Mouse (Mus musculus): ENCODE data around the gene Slc16a12. TPM values are rescaled to one million over a fixed set of nuclear protein-coding genes. Genes with fewer than 3 reads are reported as not detected.
A peak's percentile ranks its signal among the peaks of the same experiment; 100 is the strongest.

Slc16a12 gene
- 0.75 and 0.79 TPM in 2 replicates for polyA plus RNA-seq (2016; fragmentation: Nextera tagmentation; extraction: Ambion mirVana)

- Histone ChIP-seq H3K9me3 (replicated peaks) (no peaks in the 10 kb centered on the region), H3K4me3 (peak within 1 kb of the TSS; percentile 68), H3K4me1 (peaks cover 18% of the 10 kb centered on the region), H3K27me3 (ENCODE audit: low read depth, poor library complexity, severe bottlenecking) (peaks cover 13% of the 10 kb centered on the region; the same call in 1 of the 2 replicates), H3K36me3 (no peaks in the 10 kb centered on the region), H3K27ac (peak within 1 kb of the TSS; percentile 75)
- under 1% methylated on average over 61 of the region's 61 CpGs for WGBS
- DNase-seq (ENCODE audit: low spot score) = peak; percentile 72
Observed at GRCm38 (mm10) chr19:34746688-34747504, at the start of gene Slc16a12. Slc16a12 (minus strand) TSS chr19:34747289.

GRCm38 (mm10) chr19:34796396-34796795, 49.3 kb upstream of the Slc16a12 start:
- Histone ChIP-seq H3K36me3 (no peaks in the 10 kb centered on the region), H3K9me3 (replicated peaks) (no peaks in the 10 kb centered on the region), H3K27ac (no peak overlapping the region), H3K27me3 (ENCODE audit: low read depth, poor library complexity, severe bottlenecking) (no peaks in the 10 kb centered on the region), H3K4me1 (no peaks in the 10 kb centered on the region), H3K4me3 (no peak overlapping the region)
- WGBS = 86% methylated on average over 4 of the region's 4 CpGs
- no peak for DNase-seq (ENCODE audit: low spot score)

- no peak for DNase-seq (ENCODE audit: low spot score)
- Histone ChIP-seq H3K9me3 (replicated peaks) (no peaks in the 10 kb centered on the region), H3K27me3 (ENCODE audit: low read depth, poor library complexity, severe bottlenecking) (no peaks in the 10 kb centered on the region), H3K4me3 (no peak overlapping the region), H3K27ac (no peak overlapping the region), H3K36me3 (no peaks in the 10 kb centered on the region), H3K4me1 (no peaks in the 10 kb centered on the region)
- WGBS = 95% methylated on average over 2 of the region's 2 CpGs
Observed at GRCm38 (mm10) chr19:34782491-34782890, 35.4 kb upstream of the Slc16a12 start.

DNA sequence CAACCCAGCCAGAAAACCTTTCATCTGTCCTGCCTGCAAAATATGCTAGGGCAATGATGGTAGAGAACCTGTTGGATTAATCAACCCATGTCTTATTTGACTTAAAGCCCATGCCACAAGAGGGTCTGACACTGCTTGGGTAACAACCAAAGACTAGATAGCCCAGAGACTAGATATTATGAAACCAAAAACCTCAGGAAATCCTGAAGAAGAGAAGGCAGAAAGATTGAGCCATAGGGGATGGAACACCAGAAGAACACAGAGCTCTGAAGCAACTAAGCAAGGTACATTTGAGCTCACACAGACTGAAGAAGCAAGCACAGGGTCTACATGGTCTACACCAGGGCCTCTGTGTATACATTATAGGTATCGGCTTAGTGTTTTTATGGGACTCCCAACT, 31.9 kb upstream of the Slc16a12 start:
- H3K9me3 ChIP-seq (replicated peaks) = no peaks in the 10 kb centered on the region
- no peaks in the 10 kb centered on the region for H3K36me3 ChIP-seq
- H3K4me1 ChIP-seq = no peaks in the 10 kb centered on the region
- no peak overlapping the region for H3K4me3 ChIP-seq
- no peak overlapping the region for H3K27ac ChIP-seq
- DNase-seq (ENCODE audit: low spot score) = no peak
- H3K27me3 ChIP-seq (ENCODE audit: low read depth, poor library complexity, severe bottlenecking) = no peaks in the 10 kb centered on the region
- 97% methylated on average over 1 of the region's 1 CpGs for WGBS

GRCm38 (mm10) chr19:34778098-34778497, 31.0 kb upstream of the Slc16a12 start:
- H3K27ac ChIP-seq = no peak overlapping the region
- no peaks in the 10 kb centered on the region for H3K4me1 ChIP-seq
- no peaks in the 10 kb centered on the region for H3K36me3 ChIP-seq
- no peak overlapping the region for H3K4me3 ChIP-seq
- H3K9me3 ChIP-seq (replicated peaks) = no peaks in the 10 kb centered on the region
- DNase-seq (ENCODE audit: low spot score) = no peak
- H3K27me3 ChIP-seq (ENCODE audit: low read depth, poor library complexity, severe bottlenecking) = no peaks in the 10 kb centered on the region

DNA sequence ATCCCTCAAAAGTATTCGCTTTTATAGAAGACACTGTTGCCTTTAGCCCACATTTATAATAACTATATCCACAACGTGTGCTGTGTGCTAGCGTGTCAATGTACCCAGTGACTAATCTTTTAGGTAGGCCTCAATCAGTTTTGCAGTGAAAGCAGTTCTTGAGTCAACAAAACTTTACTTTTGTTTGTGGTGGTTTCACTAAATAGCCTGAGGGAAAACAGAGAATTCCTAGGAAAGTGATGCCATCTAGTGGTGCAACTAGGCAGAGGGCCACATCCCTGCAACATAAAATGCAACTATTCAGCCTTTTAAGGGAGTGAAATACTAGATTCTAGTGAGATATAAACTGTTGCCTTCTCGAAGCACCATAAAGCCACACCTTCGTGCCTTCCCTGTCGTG, 25.7 kb upstream of the Slc16a12 start:
- no peaks in the 10 kb centered on the region for H3K36me3 ChIP-seq
- WGBS = 35% methylated on average over 6 of the region's 6 CpGs
- peak; percentile 54 for DNase-seq (ENCODE audit: low spot score)
- no peak overlapping the region for H3K27ac ChIP-seq
- H3K4me1 ChIP-seq = no peaks in the 10 kb centered on the region
- no peak overlapping the region for H3K4me3 ChIP-seq
- H3K27me3 ChIP-seq (ENCODE audit: low read depth, poor library complexity, severe bottlenecking) = no peaks in the 10 kb centered on the region
- no peaks in the 10 kb centered on the region for H3K9me3 ChIP-seq (replicated peaks)

DNA sequence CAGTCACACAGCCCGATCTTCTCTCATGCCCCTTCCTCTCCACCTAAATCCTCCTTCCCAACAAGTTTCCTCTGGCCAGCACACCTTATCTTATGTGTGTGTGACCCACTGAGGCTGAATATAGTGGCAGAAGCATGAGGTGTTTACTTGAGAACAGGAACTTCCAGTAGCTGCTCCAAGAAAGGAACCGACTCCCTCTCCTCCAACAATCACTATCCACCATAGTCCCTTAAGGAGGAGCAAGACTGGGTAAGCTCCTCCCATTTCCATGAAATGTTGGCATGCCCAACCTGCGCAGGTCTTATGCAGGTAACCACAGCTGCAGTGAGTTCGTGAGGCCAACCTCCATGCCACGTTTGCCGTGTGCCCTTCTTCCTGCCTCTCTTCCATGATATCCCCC, 23.7 kb upstream of the Slc16a12 start:
- no peak overlapping the region for H3K27ac ChIP-seq
- H3K4me3 ChIP-seq = no peak overlapping the region
- H3K27me3 ChIP-seq (ENCODE audit: low read depth, poor library complexity, severe bottlenecking) = no peaks in the 10 kb centered on the region
- WGBS = 87% methylated on average over 6 of the region's 6 CpGs
- DNase-seq (ENCODE audit: low spot score) = no peak
- H3K36me3 ChIP-seq = no peaks in the 10 kb centered on the region
- H3K9me3 ChIP-seq (replicated peaks) = no peaks in the 10 kb centered on the region
- no peaks in the 10 kb centered on the region for H3K4me1 ChIP-seq

- DNase-seq (ENCODE audit: low spot score) = no peak
Observed at GRCm38 (mm10) chr19:34758754-34759153, 11.7 kb upstream of the Slc16a12 start.

DNA sequence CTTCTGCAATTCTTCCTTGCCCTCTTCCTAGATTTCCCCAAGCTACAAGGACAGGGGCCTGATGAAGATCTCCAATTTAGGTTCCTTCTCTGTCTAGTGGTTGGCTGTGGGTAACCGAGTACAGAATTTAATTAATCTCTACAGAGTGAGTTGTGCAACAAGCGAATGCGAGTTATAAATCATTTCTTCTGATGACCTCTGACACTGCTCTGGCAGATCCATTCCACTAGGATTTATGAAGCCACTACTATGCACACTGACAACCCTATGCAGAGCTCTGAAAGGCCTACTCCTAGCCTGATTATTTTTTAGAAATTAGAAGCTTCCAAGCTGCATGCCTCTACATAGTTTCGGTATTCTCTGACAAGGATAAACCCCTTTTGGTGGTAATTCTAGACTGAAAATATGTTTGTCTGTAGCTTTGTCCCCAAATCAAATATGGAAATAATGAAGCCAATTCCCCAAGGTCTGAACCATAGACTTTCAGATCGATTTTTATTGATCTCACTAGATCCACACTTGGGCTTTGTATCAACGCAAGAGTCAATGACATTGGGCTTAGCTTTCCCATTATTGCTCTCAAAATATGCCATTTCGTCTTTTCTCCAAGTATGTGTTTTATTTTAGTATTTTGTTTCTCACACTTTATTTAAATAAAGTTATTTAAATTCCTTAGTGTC, 9.6 kb upstream of the Slc16a12 start:
- DNase-seq (ENCODE audit: low spot score) = no peak
- WGBS = 86% methylated on average over 7 of the region's 7 CpGs
- Histone ChIP-seq H3K9me3 (replicated peaks) (no peaks in the 10 kb centered on the region), H3K27me3 (ENCODE audit: low read depth, poor library complexity, severe bottlenecking) (no peaks in the 10 kb centered on the region), H3K4me3 (no peak overlapping the region), H3K27ac (no peak overlapping the region), H3K36me3 (no peaks in the 10 kb centered on the region), H3K4me1 (no peaks in the 10 kb centered on the region)

More at GRCm38 (mm10) chr19:34758754-34759153, 11.7 kb upstream of the Slc16a12 start:
- Histone ChIP-seq H3K4me1 (no peaks in the 10 kb centered on the region), H3K36me3 (no peaks in the 10 kb centered on the region), H3K4me3 (no peak overlapping the region), H3K27ac (no peak overlapping the region), H3K27me3 (ENCODE audit: low read depth, poor library complexity, severe bottlenecking) (no peaks in the 10 kb centered on the region), H3K9me3 (replicated peaks) (no peaks in the 10 kb centered on the region)
- WGBS = 90% methylated on average over 1 of the region's 1 CpGs

- 100% methylated on average over 1 of the region's 1 CpGs for WGBS
- no peak for DNase-seq (ENCODE audit: low spot score)
- Histone ChIP-seq H3K27ac (no peak overlapping the region), H3K27me3 (ENCODE audit: low read depth, poor library complexity, severe bottlenecking) (no peaks in the 10 kb centered on the region), H3K4me3 (no peak overlapping the region), H3K4me1 (no peaks in the 10 kb centered on the region), H3K9me3 (replicated peaks) (no peaks in the 10 kb centered on the region), H3K36me3 (no peaks in the 10 kb centered on the region)
Observed at GRCm38 (mm10) chr19:34755680-34756079, 8.6 kb upstream of the Slc16a12 start.

DNA sequence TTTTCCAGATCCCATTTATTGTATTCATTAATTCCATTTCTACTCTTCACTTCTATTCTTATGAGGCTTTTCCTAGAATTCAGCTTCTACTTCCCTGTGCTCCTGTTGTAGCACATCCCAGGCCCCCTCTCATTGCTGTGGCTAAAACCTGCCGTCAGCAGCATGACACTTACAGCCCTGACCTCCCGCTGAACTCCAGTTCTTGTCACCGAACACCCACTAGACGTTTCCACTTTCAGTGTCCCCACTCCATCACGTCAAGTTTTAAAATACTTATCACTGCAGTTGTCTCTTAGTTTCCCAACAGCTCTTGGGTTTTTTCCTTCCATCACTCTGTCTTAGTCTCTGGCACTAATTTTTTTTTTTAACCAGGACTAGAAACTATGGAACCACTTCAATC, 6.2 kb upstream of the Slc16a12 start:
- H3K4me1 ChIP-seq = no peaks in the 10 kb centered on the region
- H3K4me3 ChIP-seq = no peak overlapping the region
- H3K27me3 ChIP-seq (ENCODE audit: low read depth, poor library complexity, severe bottlenecking) = no peaks in the 10 kb centered on the region
- no peak overlapping the region for H3K27ac ChIP-seq
- WGBS = 18% methylated on average over 5 of the region's 5 CpGs
- H3K9me3 ChIP-seq (replicated peaks) = no peaks in the 10 kb centered on the region
- DNase-seq (ENCODE audit: low spot score) = no peak
- no peaks in the 10 kb centered on the region for H3K36me3 ChIP-seq

DNA sequence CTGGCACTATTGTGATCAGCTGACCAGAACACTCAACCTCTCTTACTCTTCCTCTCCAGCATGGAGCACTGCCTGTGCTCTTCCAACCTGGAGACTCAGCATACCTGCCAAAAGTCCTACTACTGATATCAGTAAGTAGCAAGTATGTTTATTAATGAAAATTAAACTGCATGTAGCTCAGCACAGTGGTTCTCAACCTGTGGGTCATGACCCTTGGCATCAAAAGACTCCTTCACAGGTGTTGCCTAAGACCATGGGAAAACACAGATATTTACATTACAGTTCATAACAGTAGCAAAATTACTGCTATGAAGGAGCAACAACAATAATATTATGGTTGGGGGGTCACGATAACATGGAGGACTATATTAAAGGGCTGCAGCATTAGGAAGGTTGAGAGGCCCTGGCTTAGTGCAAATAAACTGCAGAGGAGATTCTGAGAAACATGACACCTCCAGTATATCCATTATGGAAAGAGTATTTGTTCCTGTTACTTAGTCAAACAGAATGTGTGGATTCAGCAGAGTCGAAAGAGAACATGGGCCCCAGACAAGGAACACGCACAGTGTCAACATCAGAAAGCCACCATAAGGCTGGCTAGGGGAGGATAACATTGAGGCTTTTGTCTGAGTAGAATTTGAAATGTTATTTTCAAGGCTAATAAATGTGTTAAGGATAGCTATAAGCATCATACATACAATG, 5.5 kb upstream of the Slc16a12 start:
- DNase-seq (ENCODE audit: low spot score) = no peak
- Histone ChIP-seq H3K27ac (no peak overlapping the region), H3K9me3 (replicated peaks) (no peaks in the 10 kb centered on the region), H3K4me1 (no peaks in the 10 kb centered on the region), H3K36me3 (no peaks in the 10 kb centered on the region), H3K4me3 (no peak overlapping the region), H3K27me3 (ENCODE audit: low read depth, poor library complexity, severe bottlenecking) (no peaks in the 10 kb centered on the region)
- 85% methylated on average over 3 of the region's 3 CpGs for WGBS

GRCm38 (mm10) chr19:34751150-34751549, 4.1 kb upstream of the Slc16a12 start:
- H3K27ac ChIP-seq = no peak overlapping the region
- no peaks in the 10 kb centered on the region for H3K36me3 ChIP-seq
- no peaks in the 10 kb centered on the region for H3K9me3 ChIP-seq (replicated peaks)
- H3K27me3 ChIP-seq (ENCODE audit: low read depth, poor library complexity, severe bottlenecking) = peaks cover 6% of the 10 kb centered on the region; the same call in 1 of the 2 replicates
- H3K4me3 ChIP-seq = no peak overlapping the region
- H3K4me1 ChIP-seq = peaks cover 13% of the 10 kb centered on the region
- no peak for DNase-seq (ENCODE audit: low spot score)
- WGBS = 83% methylated on average over 4 of the region's 4 CpGs
